Mouse (Mus musculus) small intestine, adult 2 months (tissue): ENCODE measurements around the gene Aven. TPM values are rescaled to one million over a fixed set of nuclear protein-coding genes. Genes with fewer than 3 reads are reported as not detected.

Experiments used
- H3K27ac ChIP-seq: fragments of 200-500 bp; 2 replicates; pipeline ENCODE4 v1.5.1; 2012; ENCODE audit warnings: low read depth, low read length, control low read depth, inconsistent platforms; ENCODE audit not compliant: insufficient read depth
- H3K27me3 ChIP-seq: fragments of 200-500 bp; 2 replicates; pipeline ENCODE4 v1.6.1; 2012; ENCODE audit warnings: mild to moderate bottlenecking, moderate library complexity, low read length, inconsistent platforms; ENCODE audit not compliant: control insufficient read depth, insufficient read depth
- H3K36me3 ChIP-seq: fragments of 200-500 bp; 2 replicates; pipeline ENCODE4 v1.6.1; 2012; ENCODE audit warnings: mild to moderate bottlenecking, low read length, control low read depth, inconsistent platforms; ENCODE audit not compliant: control insufficient read depth, insufficient read depth
- H3K4me1 ChIP-seq: fragments of 200-500 bp; 2 replicates; pipeline ENCODE4 v1.6.1; 2012; ENCODE audit warnings: low read length, inconsistent platforms, mixed read lengths; ENCODE audit not compliant: control insufficient read depth, insufficient read depth, insufficient read length
- H3K4me3 ChIP-seq: fragments of 200-500 bp; 2 replicates; pipeline ENCODE4 v1.5.1; 2012; ENCODE audit warnings: low read depth, mild to moderate bottlenecking, control low read depth, inconsistent platforms, low read length, moderate library complexity
- CTCF ChIP-seq: fragments of 200-500 bp; IDR thresholded peaks from 2 replicates; pipeline ENCODE4 v1.5.1; 2012; ENCODE audit warnings: low read depth, mild to moderate bottlenecking, control low read depth, inconsistent platforms, low read length, moderate library complexity, mixed read lengths; ENCODE audit not compliant: insufficient replicate concordance, insufficient read length; ENCODE audit errors: extremely low read depth
- POLR2A ChIP-seq: fragments of 200-500 bp; IDR thresholded peaks from 2 replicates; pipeline ENCODE4 v1.6.1; 2012; ENCODE audit warnings: low read depth, mild to moderate bottlenecking, control low read depth, inconsistent platforms, low read length, moderate library complexity
- WGBS: fragments of 180-500 bp; shearing (Covaris S2); methylation state at CpG from one replicate; pipeline ENCODE4 v1.1.7; 2018; 5-methylcytosine and 5-hydroxymethylcytosine counted together
- polyA plus RNA-seq: library from polyadenylated mRNA; depleted of rRNA; stranded (reverse); fragments of >200 nt; gene quantifications from 2 replicates; pipeline ENCODE4 v1.2.3, GENCODE M21; 2012; rRNA removed

The Aven gene
- polyA plus RNA-seq, 1 experiment: 2.2 TPM

DNA sequence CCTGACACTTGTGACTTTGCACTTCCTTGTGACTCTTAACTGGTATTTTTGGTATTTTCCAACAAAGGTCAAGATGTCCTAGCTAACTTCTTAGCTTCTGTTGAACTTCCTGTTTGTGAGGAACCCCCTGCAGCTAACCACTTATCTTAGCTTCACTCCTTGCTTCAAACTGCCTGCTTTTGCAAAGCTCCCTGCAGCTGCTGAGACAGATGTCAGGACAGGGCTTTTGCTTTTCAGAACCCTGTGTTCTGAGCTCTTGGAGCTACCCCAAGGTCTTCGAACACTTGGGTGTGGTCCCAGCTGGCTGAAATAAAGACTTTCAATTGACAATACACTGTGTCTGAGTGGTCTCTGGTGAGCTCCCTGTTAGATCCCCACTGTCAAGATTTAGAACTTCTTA is 184.0 kb downstream of the Aven start:
- no peak for TF ChIP-seq POLR2A
- no peak for TF ChIP-seq CTCF
- no peak overlapping the region for H3K4me3 ChIP-seq
- WGBS: 18% methylated on average over 1 of the region's 1 CpGs
- no peak overlapping the region for H3K27ac ChIP-seq
- no peaks in the 10 kb centered on the region for H3K36me3 ChIP-seq
- H3K4me1 ChIP-seq: no peaks in the 10 kb centered on the region
- H3K27me3 ChIP-seq: no peaks in the 10 kb centered on the region

DNA sequence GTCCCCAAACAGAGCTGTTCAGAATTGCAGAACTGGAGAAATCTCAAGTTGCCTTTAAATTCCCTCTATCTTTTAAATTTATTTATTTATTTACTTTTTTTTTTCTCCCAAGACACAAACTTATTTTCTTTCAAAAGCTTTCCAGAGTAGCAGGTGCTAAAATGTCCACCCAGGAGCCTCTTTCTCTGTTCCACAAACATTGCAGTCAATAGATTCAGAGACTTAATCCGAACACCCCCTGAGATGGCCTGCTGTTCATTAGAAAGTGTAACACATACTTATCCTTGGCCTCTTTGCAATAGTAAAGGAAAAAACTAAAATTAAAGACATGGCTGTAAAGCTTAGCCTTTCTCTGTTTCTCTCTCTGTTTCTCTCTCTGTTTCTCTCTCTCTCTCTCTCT is 184.5 kb downstream of the Aven start:
- Histone ChIP-seq H3K27ac (no peak overlapping the region), H3K4me1 (no peaks in the 10 kb centered on the region), H3K27me3 (no peaks in the 10 kb centered on the region), H3K4me3 (no peak overlapping the region), H3K36me3 (no peaks in the 10 kb centered on the region)
- 80% methylated on average over 1 of the region's 1 CpGs for WGBS
- TF ChIP-seq CTCF: no peak
- TF ChIP-seq POLR2A: no peak

DNA sequence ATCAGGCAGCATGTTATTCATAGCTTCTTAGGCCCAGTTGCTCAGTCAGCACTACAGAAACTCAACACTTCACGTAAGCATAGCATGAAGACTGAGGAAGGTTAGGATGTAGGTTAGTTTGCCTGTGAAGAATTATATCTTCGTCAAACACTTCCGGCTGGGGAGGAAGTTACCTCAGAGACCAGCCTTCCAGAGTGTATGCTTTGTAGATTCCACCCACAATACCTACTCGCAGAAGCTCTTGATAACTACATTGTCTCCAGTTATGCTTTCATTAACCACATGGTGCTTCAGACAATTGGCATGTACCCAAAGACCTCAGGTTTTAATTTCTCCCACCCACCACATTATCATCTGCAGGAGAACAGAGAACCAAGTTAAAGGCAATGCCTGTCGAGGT is 189.1 kb downstream of the Aven start:
- 78% methylated on average over 5 of the region's 5 CpGs for WGBS
- TF ChIP-seq POLR2A: no peak
- TF ChIP-seq CTCF: no peak

More for the DNA sequence above, 189.1 kb downstream of the Aven start:
- Histone ChIP-seq H3K4me3 (no peak overlapping the region), H3K27ac (no peak overlapping the region), H3K36me3 (no peaks in the 10 kb centered on the region), H3K4me1 (no peaks in the 10 kb centered on the region), H3K27me3 (no peaks in the 10 kb centered on the region)

Other genes with a start within 250 kb of the Aven start
- gene Nutm1, start 233.7 kb upstream of the Aven start, polyA plus RNA-seq: not detected in 2 replicates
- gene Nop10, start 231.0 kb upstream of the Aven start, polyA plus RNA-seq: 19.4 and 20.3 TPM in 2 replicates
- gene Slc12a6, start 227.1 kb upstream of the Aven start, polyA plus RNA-seq: 7.6 and 17.6 TPM in 2 replicates
- not detected in 2 replicates for gene Gm21985, start 226.7 kb upstream of the Aven start, polyA plus RNA-seq
- 47.2 and 61.4 TPM in 2 replicates for gene Emc4, start 124.9 kb upstream of the Aven start, polyA plus RNA-seq
- gene Katnbl1, start 113.8 kb upstream of the Aven start, polyA plus RNA-seq: 0.06 and 0.27 TPM in 2 replicates
- gene Emc7, start 38.0 kb upstream of the Aven start, polyA plus RNA-seq: 2.0 and 2.7 TPM in 2 replicates
- gene Chrm5, start 12.2 kb upstream of the Aven start, polyA plus RNA-seq: not detected in 2 replicates